Mouse (Mus musculus) intestine, embryonic 16.5 days (tissue): ENCODE results near the gene Cd2. TPM values are rescaled to one million over a fixed set of nuclear protein-coding genes. Genes with fewer than 3 reads are reported as not detected.

Experiments
- ATAC-seq: fragments of 200-750 bp; cut with Nextera tagmentation; 2 replicates; pipeline ENCODE4 v1.8.0; 2017; ENCODE audit warnings: moderate TSS enrichment, moderate library complexity
- H3K27ac ChIP-seq: fragments of 300-500 bp; sonication (generic); 2 replicates; pipeline ENCODE4 v1.5.1; 2014; ENCODE audit warnings: mild to moderate bottlenecking, low read length
- H3K27me3 ChIP-seq: fragments of 300-500 bp; sonication (generic); replicated peaks from 2 replicates; pipeline ENCODE4 v1.6.1; 2014; ENCODE audit warnings: low read length, control low read depth, mixed read lengths; ENCODE audit not compliant: control insufficient read depth, insufficient read depth
- H3K36me3 ChIP-seq: fragments of 300-500 bp; sonication (generic); 2 replicates; pipeline ENCODE4 v1.6.1; 2014; ENCODE audit warnings: low read length, control low read depth; ENCODE audit not compliant: control insufficient read depth, insufficient read depth
- H3K4me1 ChIP-seq: fragments of 300-500 bp; sonication (generic); 2 replicates; pipeline ENCODE4 v1.6.1; 2014; ENCODE audit warnings: low read length, control low read depth, mixed read lengths; ENCODE audit not compliant: control insufficient read depth, insufficient read depth
- H3K4me2 ChIP-seq: fragments of 300-500 bp; sonication (generic); 2 replicates; pipeline ENCODE4 v1.6.1; 2014; ENCODE audit warnings: low read depth, low read length, control low read depth
- H3K4me3 ChIP-seq: fragments of 300-500 bp; sonication (generic); 2 replicates; pipeline ENCODE4 v1.5.1; 2014; ENCODE audit warnings: mild to moderate bottlenecking, low read length
- H3K9ac ChIP-seq: fragments of 300-500 bp; sonication (generic); 2 replicates; pipeline ENCODE4 v1.6.1; 2014; ENCODE audit warnings: low read depth, low read length
- H3K9me3 ChIP-seq: fragments of 300-500 bp; sonication (generic); 2 replicates; pipeline ENCODE4 v1.6.1; 2016; ENCODE audit warnings: low read length, control low read depth; ENCODE audit not compliant: control insufficient read depth
- WGBS: fragments of 180-500 bp; shearing (Covaris S2); extraction: QIAGEN DNeasy Blood & Tissue Kit; methylation state at CpG from one replicate; pipeline ENCODE4 v1.1.7; 2014; 5-methylcytosine and 5-hydroxymethylcytosine counted together
- polyA plus RNA-seq: library from polyadenylated mRNA; unstranded; fragments of >200 nt; fragmentation: Nextera tagmentation; extraction: Ambion mirVana; gene quantifications from 2 replicates; pipeline ENCODE4 v1.2.1, GENCODE M21; 2015

The Cd2 gene
- polyA plus RNA-seq, 1 experiment from 2014 or later: 0.31 TPM

DNA sequence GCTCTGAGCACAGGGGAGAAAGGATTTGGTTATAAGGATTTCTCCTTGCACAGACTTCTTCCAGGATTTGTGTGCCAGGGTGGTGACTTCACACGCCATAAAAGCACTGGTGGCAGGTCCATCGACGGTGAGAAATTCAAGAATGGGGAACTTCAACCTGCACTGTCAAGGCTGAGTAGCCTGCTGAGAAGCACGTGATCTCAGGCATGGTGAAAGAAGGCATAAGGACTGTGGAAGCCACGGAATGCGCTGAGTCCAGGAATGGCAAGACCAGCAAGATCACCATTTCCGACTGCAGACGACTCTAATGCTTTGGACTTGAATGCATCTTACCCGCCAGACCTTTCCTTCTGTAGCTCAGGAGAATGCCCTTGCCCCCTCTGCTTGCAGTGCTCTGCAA lies 23.2 kb upstream of the Cd2 start:
- Histone ChIP-seq H3K4me1 (peaks cover 2% of the 10 kb centered on the region; the same call in 1 of the 2 replicates), H3K27ac (no peak overlapping the region), H3K4me2 (no peak overlapping the region), H3K36me3 (no peaks in the 10 kb centered on the region), H3K9ac (no peak overlapping the region), H3K27me3 (no peaks in the 10 kb centered on the region), H3K4me3 (no peak overlapping the region), H3K9me3 (no peaks in the 10 kb centered on the region)
- WGBS: 42% methylated on average over 9 of the region's 9 CpGs
- no peak for ATAC-seq

DNA sequence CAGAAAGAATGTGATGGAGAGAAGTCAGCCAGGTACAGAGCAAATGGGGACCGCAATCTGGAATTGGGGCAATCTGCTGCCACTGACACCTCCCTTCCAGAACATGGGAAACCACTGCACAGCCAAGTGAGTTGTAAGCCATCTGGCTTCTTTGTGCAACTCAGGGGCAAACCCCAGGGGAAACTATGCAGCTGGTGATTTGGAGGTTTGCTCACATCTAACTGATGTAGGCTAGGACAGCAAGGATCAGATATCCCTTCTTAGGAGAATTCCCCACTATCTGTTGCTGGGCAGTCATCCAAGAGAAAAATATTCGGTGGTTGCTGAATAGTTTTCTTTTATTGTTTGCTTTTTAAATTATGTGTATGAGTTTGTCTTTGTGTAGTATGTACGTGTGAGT lies 21.9 kb upstream of the Cd2 start:
- Histone ChIP-seq H3K4me3 (no peak overlapping the region), H3K9ac (no peak overlapping the region), H3K9me3 (no peaks in the 10 kb centered on the region), H3K4me1 (peaks cover 2% of the 10 kb centered on the region; the same call in 1 of the 2 replicates), H3K27me3 (no peaks in the 10 kb centered on the region), H3K4me2 (no peak overlapping the region), H3K27ac (no peak overlapping the region), H3K36me3 (no peaks in the 10 kb centered on the region)
- no peak for ATAC-seq
- whole genome bisulfite sequencing: 61% methylated on average over 3 of the region's 3 CpGs

DNA sequence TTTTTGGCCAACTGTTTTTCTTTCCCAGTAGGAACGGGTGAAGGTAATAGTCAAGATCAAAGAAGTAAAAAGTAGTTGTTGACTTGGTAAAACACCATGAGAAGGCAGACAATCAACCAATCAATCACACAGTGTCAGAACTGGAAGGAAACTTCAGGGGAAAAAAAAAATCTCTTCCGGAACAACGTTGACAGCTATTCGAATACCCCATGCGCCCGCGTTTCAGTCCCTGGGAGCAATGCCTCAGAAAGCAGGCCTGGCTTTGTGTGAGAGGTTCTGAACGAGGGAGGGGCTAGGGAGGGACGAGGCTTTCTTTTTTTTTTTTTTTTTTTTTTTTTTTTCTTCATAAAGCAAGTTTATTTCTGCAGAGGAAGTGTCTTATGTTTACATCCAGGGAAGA lies 18.4 kb upstream of the Cd2 start:
- Histone ChIP-seq H3K4me1 (peaks cover 5% of the 10 kb centered on the region; the same call in 1 of the 2 replicates), H3K9me3 (no peaks in the 10 kb centered on the region), H3K27ac (no peak overlapping the region), H3K9ac (no peak overlapping the region), H3K4me2 (no peak overlapping the region), H3K27me3 (no peaks in the 10 kb centered on the region), H3K36me3 (no peaks in the 10 kb centered on the region), H3K4me3 (no peak overlapping the region)
- WGBS: 63% methylated on average over 9 of the region's 9 CpGs
- no peak for ATAC-seq

DNA sequence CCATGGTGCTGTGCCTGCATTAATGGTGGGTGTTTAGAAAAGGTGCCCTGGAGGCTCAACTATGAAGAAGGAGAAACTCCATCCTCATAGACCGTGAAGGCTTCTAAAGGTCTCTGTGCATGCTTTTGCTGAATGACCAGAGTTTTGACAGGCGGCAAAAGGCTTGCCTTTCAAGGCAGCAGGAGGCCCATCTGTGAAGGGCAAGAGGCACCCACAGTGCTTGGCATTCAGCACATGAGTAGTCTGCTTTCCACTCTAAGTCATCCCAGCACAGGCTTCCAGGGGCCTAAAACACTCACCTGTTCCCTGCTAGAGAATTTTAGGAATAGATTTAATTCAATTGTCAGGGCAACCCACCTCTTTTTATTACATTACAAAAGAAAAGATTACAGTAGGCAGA lies 17.3 kb upstream of the Cd2 start:
- no peaks in the 10 kb centered on the region for H3K36me3 ChIP-seq
- H3K4me2 ChIP-seq: no peak overlapping the region
- no peak overlapping the region for H3K4me3 ChIP-seq
- no peaks in the 10 kb centered on the region for H3K27me3 ChIP-seq
- WGBS: 83% methylated on average over 2 of the region's 2 CpGs
- no peak overlapping the region for H3K27ac ChIP-seq
- no peaks in the 10 kb centered on the region for H3K9me3 ChIP-seq
- H3K4me1 ChIP-seq: peaks cover 7% of the 10 kb centered on the region; the same call in 1 of the 2 replicates
- H3K9ac ChIP-seq: no peak overlapping the region
- ATAC-seq: no peak

DNA sequence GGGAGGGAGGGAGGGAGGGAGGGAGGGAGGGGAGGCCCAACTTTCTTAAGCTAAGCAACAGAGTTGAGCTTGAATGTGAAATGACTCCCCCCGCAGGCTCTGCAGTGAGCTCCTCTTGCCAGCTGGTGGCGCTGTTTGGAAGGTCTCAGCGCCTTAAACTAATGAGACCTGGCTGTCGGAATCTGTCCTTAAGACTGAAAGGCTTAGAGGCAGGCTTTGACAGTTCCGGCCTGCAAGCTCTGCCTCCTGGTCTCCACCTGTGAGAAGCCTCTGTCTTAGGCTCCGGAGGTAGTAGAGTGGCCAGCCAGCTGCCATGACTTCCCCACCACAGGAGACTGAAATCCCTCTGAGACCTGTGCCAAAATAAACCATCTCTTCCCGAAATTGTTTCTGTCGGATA lies 16.4 kb upstream of the Cd2 start:
- Histone ChIP-seq H3K27ac (no peak overlapping the region), H3K36me3 (no peaks in the 10 kb centered on the region), H3K27me3 (no peaks in the 10 kb centered on the region), H3K4me3 (no peak overlapping the region), H3K4me1 (peaks cover 7% of the 10 kb centered on the region; the same call in 1 of the 2 replicates), H3K9me3 (no peaks in the 10 kb centered on the region), H3K4me2 (no peak overlapping the region), H3K9ac (no peak overlapping the region)
- 23% methylated on average over 8 of the region's 8 CpGs for WGBS
- ATAC-seq: no peak

DNA sequence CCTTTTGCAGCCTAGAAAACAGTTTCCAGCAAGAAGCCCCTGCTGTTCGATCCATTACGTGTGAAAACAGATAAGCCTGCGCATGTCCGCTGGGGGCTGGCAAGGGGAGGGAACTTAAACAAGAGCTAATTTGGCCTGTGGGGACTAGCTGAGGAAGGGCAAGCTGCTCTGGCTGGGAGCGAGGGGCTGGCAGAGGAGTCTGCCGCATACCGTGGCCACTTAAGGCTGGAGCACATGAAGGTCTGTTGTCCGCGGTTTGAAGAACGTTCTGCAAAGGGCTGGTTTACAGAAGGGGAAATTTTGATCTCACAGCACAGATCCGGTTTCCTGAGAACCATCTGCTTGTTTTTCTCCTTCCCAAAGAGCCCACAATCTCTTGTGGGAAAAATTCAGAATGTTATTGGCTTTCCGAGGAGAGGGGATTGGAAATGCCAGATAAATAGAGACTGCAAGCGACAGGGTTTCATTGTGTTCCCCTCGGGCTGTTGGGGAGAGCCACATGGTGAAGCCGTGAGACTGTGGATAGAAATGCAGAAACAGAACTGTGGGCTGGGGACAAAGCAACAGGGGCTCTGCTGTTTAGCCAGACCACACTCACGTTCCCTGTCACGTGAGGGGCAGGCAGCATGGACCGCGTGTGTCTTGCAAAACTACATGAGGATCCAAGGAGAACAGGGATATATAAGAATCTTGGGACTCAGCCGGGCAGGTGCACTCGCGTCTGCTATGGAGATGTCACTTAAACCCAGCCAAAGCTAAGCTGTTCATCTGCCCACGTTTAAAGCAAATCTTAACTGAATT lies 12.7 kb upstream of the Cd2 start:
- Histone ChIP-seq H3K4me1 (peaks cover 7% of the 10 kb centered on the region; the same call in 1 of the 2 replicates), H3K27me3 (no peaks in the 10 kb centered on the region), H3K9me3 (no peaks in the 10 kb centered on the region), H3K4me3 (peak overlapping the region; percentile 10), H3K9ac (peak overlapping the region; percentile 55), H3K36me3 (no peaks in the 10 kb centered on the region), H3K4me2 (peak overlapping the region; percentile 50), H3K27ac (no peak overlapping the region)
- ATAC-seq: no peak
- 19% methylated on average over 23 of the region's 23 CpGs for WGBS

DNA sequence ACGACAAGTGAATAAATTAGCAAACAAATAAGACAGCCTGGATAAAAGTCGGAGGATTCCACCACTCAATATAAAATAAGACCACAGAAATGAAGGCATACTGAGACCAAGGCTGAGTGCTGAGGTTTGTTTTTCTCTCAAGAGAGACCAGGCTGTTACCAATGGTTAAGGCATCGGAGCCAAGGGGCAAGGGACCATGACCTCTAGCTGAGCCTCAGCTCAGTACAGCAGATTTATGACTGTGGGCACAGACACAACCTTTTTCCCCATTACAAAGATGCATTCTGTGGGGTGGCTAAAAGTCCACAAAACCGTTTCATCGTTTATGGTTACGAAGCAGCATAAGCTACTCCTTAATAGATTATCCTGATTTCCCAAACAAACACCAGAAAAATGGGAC lies 11.9 kb upstream of the Cd2 start:
- Histone ChIP-seq H3K27ac (no peak overlapping the region), H3K4me1 (peaks cover 7% of the 10 kb centered on the region; the same call in 1 of the 2 replicates), H3K9ac (no peak overlapping the region), H3K4me2 (no peak overlapping the region), H3K27me3 (no peaks in the 10 kb centered on the region), H3K4me3 (no peak overlapping the region), H3K9me3 (no peaks in the 10 kb centered on the region), H3K36me3 (no peaks in the 10 kb centered on the region)
- 68% methylated on average over 6 of the region's 6 CpGs for WGBS
- no peak for ATAC-seq

DNA sequence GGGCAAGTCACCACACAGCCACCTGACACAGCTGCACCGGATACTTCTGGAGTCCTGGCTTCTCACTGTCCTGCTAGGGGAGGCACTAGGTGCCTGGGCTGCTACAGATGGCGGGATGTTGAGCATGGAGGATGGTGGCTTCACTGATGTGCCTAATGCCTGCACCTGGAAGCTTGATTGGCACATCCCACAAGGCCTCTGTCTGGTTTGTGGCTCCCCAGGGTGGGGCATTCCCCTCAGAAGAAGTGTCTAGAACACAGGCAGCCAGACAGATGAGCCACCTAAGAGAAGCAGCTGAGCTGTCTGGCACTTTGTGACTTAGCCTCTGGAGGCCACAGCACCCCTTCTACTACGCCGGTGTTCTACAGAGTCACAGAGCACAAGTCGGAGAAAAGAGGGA lies 9.5 kb upstream of the Cd2 start:
- H3K4me2 ChIP-seq: no peak overlapping the region
- ATAC-seq: no peak
- H3K36me3 ChIP-seq: no peaks in the 10 kb centered on the region
- H3K4me3 ChIP-seq: no peak overlapping the region
- no peak overlapping the region for H3K9ac ChIP-seq
- no peak overlapping the region for H3K27ac ChIP-seq
- H3K9me3 ChIP-seq: no peaks in the 10 kb centered on the region
- H3K27me3 ChIP-seq: no peaks in the 10 kb centered on the region
- 94% methylated on average over 5 of the region's 5 CpGs for WGBS
- H3K4me1 ChIP-seq: peaks cover 4% of the 10 kb centered on the region; the same call in 1 of the 2 replicates

DNA sequence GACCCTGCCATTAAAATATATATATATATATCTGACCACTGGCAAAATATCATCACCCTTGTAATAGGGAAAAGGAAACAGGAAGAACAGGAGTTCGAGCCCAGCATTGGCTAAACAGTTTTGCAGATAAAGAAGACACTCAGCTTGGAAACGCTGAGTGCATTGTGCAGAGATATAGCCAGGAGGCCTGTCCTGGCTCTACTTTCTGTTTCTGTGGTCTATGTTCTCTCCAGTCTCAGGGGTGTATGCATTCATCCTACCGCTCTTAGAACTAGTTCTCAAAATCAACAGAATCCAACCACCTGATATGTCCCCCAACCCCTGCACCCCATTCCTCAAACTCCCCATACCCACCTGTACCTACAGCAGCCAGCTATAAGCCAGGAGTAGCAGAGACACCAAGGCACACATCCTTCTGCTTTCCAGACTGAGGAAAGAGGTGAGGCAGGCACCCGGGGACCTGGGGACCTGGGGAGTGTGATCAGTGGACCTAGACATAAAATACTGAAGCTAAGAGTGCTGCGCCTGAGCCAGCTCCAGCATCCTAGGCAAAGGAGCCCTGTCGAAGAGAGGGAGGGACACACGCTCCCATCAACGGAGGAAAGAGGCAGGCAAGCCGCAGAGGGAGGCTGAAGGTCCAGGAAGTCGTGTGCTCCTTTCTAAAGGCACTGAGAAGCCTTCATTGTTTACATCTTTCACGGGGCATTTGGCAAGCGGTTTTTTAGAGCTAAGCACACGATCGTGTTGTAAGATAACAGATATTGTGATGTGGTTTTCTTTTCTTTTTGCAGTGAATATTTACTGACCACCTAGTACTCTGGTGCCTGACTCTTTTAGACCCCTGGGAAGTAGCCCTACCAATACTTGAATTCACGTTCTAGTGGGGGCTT lies 8.4 kb upstream of the Cd2 start:
- Histone ChIP-seq H3K4me1 (peaks cover 4% of the 10 kb centered on the region; the same call in 1 of the 2 replicates), H3K4me3 (no peak overlapping the region), H3K36me3 (no peaks in the 10 kb centered on the region), H3K27me3 (no peaks in the 10 kb centered on the region), H3K27ac (no peak overlapping the region), H3K4me2 (no peak overlapping the region), H3K9me3 (no peaks in the 10 kb centered on the region), H3K9ac (no peak overlapping the region)
- 46% methylated on average over 15 of the region's 15 CpGs for WGBS
- ATAC-seq: no peak
